Mouse (Mus musculus): ENCODE results near the gene Sclt1.

- TF ChIP-seq POLR2A (IDR thresholded peaks at IDR 0.05; ENCODE audit: low read depth, low read length), result no peak
- TF ChIP-seq CTCF (conservative IDR thresholded peaks at IDR 0.05; ENCODE audit: insufficient read depth, insufficient read length, low read depth, low read length), result no peak
Observed at GRCm38 (mm10) chr3:41599226-41599625, 143.1 kb downstream of the Sclt1 start.

Data from kidney, adult 2 months (tissue).